Mouse (Mus musculus) myocyte (in vitro differentiated cells): ENCODE results near the gene Vmn1r2. TPM values are rescaled to one million over a fixed set of nuclear protein-coding genes. Genes with fewer than 3 reads are reported as not detected.
"Not testable (repeated sequence)": the region's sequence is repeated elsewhere in the genome, so short reads cannot be mapped to it uniquely, and the experiment has no call there.

Source experiments
- H3K27me3 ChIP-seq: one replicate; pipeline ENCODE4 v1.6.1; 2011; ENCODE audit not compliant: control insufficient read depth, insufficient read depth, insufficient read length
- H3K36me3 ChIP-seq: one replicate; pipeline ENCODE4 v1.6.1; 2011; ENCODE audit not compliant: control insufficient read depth, insufficient read depth
- H3K4me2 ChIP-seq: one replicate; pipeline ENCODE4 v1.6.1; 2011; ENCODE audit warnings: low read depth, control low read depth
- H3K4me3 ChIP-seq: one replicate; pipeline ENCODE4 v1.5.1; 2011; ENCODE audit warnings: mild to moderate bottlenecking, control low read depth, moderate library complexity
- H3K79me2 ChIP-seq: one replicate; pipeline ENCODE4 v1.6.1; 2011; ENCODE audit not compliant: control insufficient read depth, insufficient read depth
- H3ac ChIP-seq: one replicate; pipeline ENCODE4 v1.6.1; 2011; ENCODE audit not compliant: control insufficient read depth, insufficient read length
- polyA plus RNA-seq: library from polyadenylated mRNA; unstranded; fragments of >200 nt; fragmentation: generic; extraction: Trizol; gene quantifications from one replicate; pipeline ENCODE4 v1.2.1, GENCODE M21; 2012; ENCODE audit warnings: missing spikeins

Gene Vmn1r2
- polyA plus RNA-seq, 1 experiment: not detected

GRCm38 (mm10) chr4:3209643-3210217 is 42.6 kb downstream of the Vmn1r2 start:
- not testable (repeated sequence) for H3K4me2 ChIP-seq, H3K36me3 ChIP-seq, H3K4me3 ChIP-seq, H3K27me3 ChIP-seq, H3ac ChIP-seq, H3K79me2 ChIP-seq

- not testable (repeated sequence) for H3K79me2 ChIP-seq, H3K4me3 ChIP-seq, H3K36me3 ChIP-seq, H3ac ChIP-seq, H3K27me3 ChIP-seq, H3K4me2 ChIP-seq
Observed at GRCm38 (mm10) chr4:3213349-3213748, 46.2 kb downstream of the Vmn1r2 start.

- H3K4me3 ChIP-seq: not testable (repeated sequence)
Observed at GRCm38 (mm10) chr4:3216382-3216781, 49.3 kb downstream of the Vmn1r2 start.

More at GRCm38 (mm10) chr4:3216382-3216781, 49.3 kb downstream of the Vmn1r2 start:
- not testable (repeated sequence) for H3K79me2 ChIP-seq, H3ac ChIP-seq, H3K27me3 ChIP-seq, H3K36me3 ChIP-seq, H3K4me2 ChIP-seq

Other genes with a start within 250 kb of the Vmn1r2 start
- gene Vmn1r3, start 18.0 kb downstream of the Vmn1r2 start, polyA plus RNA-seq: not detected